Mouse (Mus musculus): ENCODE results near the gene Golt1b. TPM values are rescaled to one million over a fixed set of nuclear protein-coding genes. Genes with fewer than 3 reads are reported as not detected.
"Not testable (repeated sequence)": the region's sequence is repeated elsewhere in the genome, so short reads cannot be mapped to it uniquely, and the experiment has no call there.

The Golt1b gene
- polyA plus RNA-seq (2015; fragmentation: Nextera tagmentation; extraction: Ambion mirVana): 68.6 and 75.9 TPM in 2 replicates

DNA sequence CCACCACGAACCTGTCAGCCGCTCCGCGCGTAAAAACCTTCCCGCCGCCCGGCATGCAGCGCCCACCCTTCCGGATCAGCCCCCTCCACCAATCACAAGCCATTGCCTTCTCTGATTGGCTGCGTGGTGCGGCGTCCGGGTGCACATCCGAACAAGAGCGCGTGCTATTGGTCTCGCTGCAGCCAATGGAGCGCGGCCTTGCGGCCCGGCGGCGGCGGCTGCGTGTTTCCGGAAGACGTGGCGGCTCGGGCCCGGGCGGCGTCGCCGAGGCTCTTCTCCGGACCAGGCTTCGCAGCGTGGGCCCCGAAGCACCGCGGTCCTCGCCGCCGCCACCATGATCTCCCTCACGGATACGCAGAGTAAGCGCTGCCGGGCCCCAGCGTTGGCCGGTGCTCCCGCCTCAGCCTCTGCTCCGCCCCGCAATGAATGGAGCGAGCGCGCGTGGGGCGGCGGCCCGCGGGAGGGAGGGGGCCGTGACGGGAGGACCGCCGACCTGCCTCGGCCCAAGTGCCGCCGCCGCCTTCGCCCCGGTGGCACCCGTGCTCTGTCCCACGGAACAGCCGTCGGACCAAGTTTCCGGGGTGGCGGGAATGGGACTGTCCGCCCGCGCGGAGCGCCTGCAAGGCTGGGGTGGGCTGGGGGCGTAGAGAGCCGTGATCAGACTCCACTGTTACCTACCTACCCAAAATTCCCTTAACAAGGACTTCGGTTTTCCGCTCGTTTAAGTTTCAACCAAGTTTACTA is at the start of gene Golt1b, which contains the start of gene Recql:
Gene Golt1b, plus strand, starts transcription at position 211 of the 744 bp plus-strand sequence.
Gene Recql, minus strand, starts transcription at position 77 of the 744 bp plus-strand sequence.
- no peaks in the 10 kb centered on the region for H3K36me3 ChIP-seq (ENCODE audit: control insufficient read depth, insufficient read depth, low read length)
- peak within 1 kb of the TSS; percentile 87 for H3K9ac ChIP-seq (ENCODE audit: low read depth, low read length)
- WGBS: under 1% methylated on average over 78 of the region's 87 CpGs
- no peaks in the 10 kb centered on the region for H3K9me3 ChIP-seq (ENCODE audit: control insufficient read depth, low read length)
- no peaks in the 10 kb centered on the region for H3K27me3 ChIP-seq (replicated peaks; ENCODE audit: control insufficient read depth, insufficient read depth, low read length)
- H3K4me3 ChIP-seq (ENCODE audit: low read length): peak within 1 kb of the TSS; percentile 91
- H3K4me1 ChIP-seq (ENCODE audit: control insufficient read depth, insufficient read depth, low read depth, low read length): peaks cover 17% of the 10 kb centered on the region
- H3K4me2 ChIP-seq (ENCODE audit: low read length): peak within 1 kb of the TSS; percentile 90
- ATAC-seq: peak; percentile 100
- peak within 1 kb of the TSS; percentile 51; the same call in 1 of the 2 replicates for H3K27ac ChIP-seq (ENCODE audit: low read depth, low read length)

- Histone ChIP-seq H3K4me1 (ENCODE audit: control insufficient read depth, insufficient read depth, low read depth, low read length) (no peaks in the 10 kb centered on the region), H3K27me3 (replicated peaks; ENCODE audit: control insufficient read depth, insufficient read depth, low read length) (no peaks in the 10 kb centered on the region), H3K4me2 (ENCODE audit: low read length) (no peak overlapping the region), H3K4me3 (ENCODE audit: low read length) (no peak overlapping the region), H3K9ac (ENCODE audit: low read depth, low read length) (no peak overlapping the region), H3K9me3 (ENCODE audit: control insufficient read depth, low read length) (no peaks in the 10 kb centered on the region), H3K27ac (ENCODE audit: low read depth, low read length) (no peak overlapping the region), H3K36me3 (ENCODE audit: control insufficient read depth, insufficient read depth, low read length) (no peaks in the 10 kb centered on the region)
- WGBS: 77% methylated on average over 2 of the region's 2 CpGs
- no peak for ATAC-seq
Measured at GRCm38 (mm10) chr6:142338961-142339360, 48.1 kb upstream of the Golt1b start.

GRCm38 (mm10) chr6:142339576-142339975 is 47.4 kb upstream of the Golt1b start:
- H3K9ac ChIP-seq (ENCODE audit: low read depth, low read length): no peak overlapping the region
- ATAC-seq: no peak
- no peaks in the 10 kb centered on the region for H3K9me3 ChIP-seq (ENCODE audit: control insufficient read depth, low read length)
- no peak overlapping the region for H3K4me2 ChIP-seq (ENCODE audit: low read length)
- H3K4me1 ChIP-seq (ENCODE audit: control insufficient read depth, insufficient read depth, low read depth, low read length): no peaks in the 10 kb centered on the region
- H3K27ac ChIP-seq (ENCODE audit: low read depth, low read length): no peak overlapping the region
- H3K4me3 ChIP-seq (ENCODE audit: low read length): no peak overlapping the region
- H3K36me3 ChIP-seq (ENCODE audit: control insufficient read depth, insufficient read depth, low read length): no peaks in the 10 kb centered on the region
- no peaks in the 10 kb centered on the region for H3K27me3 ChIP-seq (replicated peaks; ENCODE audit: control insufficient read depth, insufficient read depth, low read length)
- 49% methylated on average over 2 of the region's 2 CpGs for WGBS

- no peak overlapping the region for H3K4me2 ChIP-seq (ENCODE audit: low read length)
- no peak overlapping the region for H3K4me3 ChIP-seq (ENCODE audit: low read length)
- H3K36me3 ChIP-seq (ENCODE audit: control insufficient read depth, insufficient read depth, low read length): 0 out of 2 replicates have a peak, but pooled peaks cover under 1% of the 10 kb centered on the region
- no peak overlapping the region for H3K9ac ChIP-seq (ENCODE audit: low read depth, low read length)
- WGBS: 75% methylated on average over 2 of the region's 2 CpGs
- no peak overlapping the region for H3K27ac ChIP-seq (ENCODE audit: low read depth, low read length)
- peaks cover 6% of the 10 kb centered on the region for H3K4me1 ChIP-seq (ENCODE audit: control insufficient read depth, insufficient read depth, low read depth, low read length)
- H3K27me3 ChIP-seq (replicated peaks; ENCODE audit: control insufficient read depth, insufficient read depth, low read length): no peaks in the 10 kb centered on the region
- ATAC-seq: no peak
- no peaks in the 10 kb centered on the region for H3K9me3 ChIP-seq (ENCODE audit: control insufficient read depth, low read length)
Measured at GRCm38 (mm10) chr6:142343561-142343960, 43.5 kb upstream of the Golt1b start.

- peaks cover 6% of the 10 kb centered on the region for H3K4me1 ChIP-seq (ENCODE audit: control insufficient read depth, insufficient read depth, low read depth, low read length)
- no peaks in the 10 kb centered on the region for H3K9me3 ChIP-seq (ENCODE audit: control insufficient read depth, low read length)
- peak within 1 kb of the TSS; percentile 89 for H3K27ac ChIP-seq (ENCODE audit: low read depth, low read length)
- peak within 1 kb of the TSS; percentile 66 for H3K4me2 ChIP-seq (ENCODE audit: low read length)
- ATAC-seq: peak; percentile 97
- H3K9ac ChIP-seq (ENCODE audit: low read depth, low read length): peak within 1 kb of the TSS; percentile 83
- H3K36me3 ChIP-seq (ENCODE audit: control insufficient read depth, insufficient read depth, low read length): peaks cover 13% of the 10 kb centered on the region; the same call in 1 of the 2 replicates
- H3K27me3 ChIP-seq (replicated peaks; ENCODE audit: control insufficient read depth, insufficient read depth, low read length): no peaks in the 10 kb centered on the region
- H3K4me3 ChIP-seq (ENCODE audit: low read length): peak within 1 kb of the TSS; percentile 84
- under 1% methylated on average over 48 of the region's 48 CpGs for WGBS
Measured at GRCm38 (mm10) chr6:142345440-142346038, 41.5 kb upstream of the Golt1b start, which contains the start of gene Pyroxd1. Gene Pyroxd1 (plus strand): TSS chr6:142345654.

GRCm38 (mm10) chr6:142346181-142347110 is 40.6 kb upstream of the Golt1b start:
- no peaks in the 10 kb centered on the region for H3K27me3 ChIP-seq (replicated peaks; ENCODE audit: control insufficient read depth, insufficient read depth, low read length)
- H3K27ac ChIP-seq (ENCODE audit: low read depth, low read length): no peak overlapping the region; the same call in 1 of the 2 replicates
- no peaks in the 10 kb centered on the region for H3K9me3 ChIP-seq (ENCODE audit: control insufficient read depth, low read length)
- H3K9ac ChIP-seq (ENCODE audit: low read depth, low read length): peak overlapping the region; percentile 83; the same call in 1 of the 2 replicates
- ATAC-seq: no peak
- H3K4me1 ChIP-seq (ENCODE audit: control insufficient read depth, insufficient read depth, low read depth, low read length): peaks cover 6% of the 10 kb centered on the region
- H3K4me2 ChIP-seq (ENCODE audit: low read length): peak overlapping the region; percentile 59
- H3K4me3 ChIP-seq (ENCODE audit: low read length): peak overlapping the region; percentile 84
- 60% methylated on average over 12 of the region's 12 CpGs for WGBS
- peaks cover 15% of the 10 kb centered on the region; the same call in 1 of the 2 replicates for H3K36me3 ChIP-seq (ENCODE audit: control insufficient read depth, insufficient read depth, low read length)

DNA sequence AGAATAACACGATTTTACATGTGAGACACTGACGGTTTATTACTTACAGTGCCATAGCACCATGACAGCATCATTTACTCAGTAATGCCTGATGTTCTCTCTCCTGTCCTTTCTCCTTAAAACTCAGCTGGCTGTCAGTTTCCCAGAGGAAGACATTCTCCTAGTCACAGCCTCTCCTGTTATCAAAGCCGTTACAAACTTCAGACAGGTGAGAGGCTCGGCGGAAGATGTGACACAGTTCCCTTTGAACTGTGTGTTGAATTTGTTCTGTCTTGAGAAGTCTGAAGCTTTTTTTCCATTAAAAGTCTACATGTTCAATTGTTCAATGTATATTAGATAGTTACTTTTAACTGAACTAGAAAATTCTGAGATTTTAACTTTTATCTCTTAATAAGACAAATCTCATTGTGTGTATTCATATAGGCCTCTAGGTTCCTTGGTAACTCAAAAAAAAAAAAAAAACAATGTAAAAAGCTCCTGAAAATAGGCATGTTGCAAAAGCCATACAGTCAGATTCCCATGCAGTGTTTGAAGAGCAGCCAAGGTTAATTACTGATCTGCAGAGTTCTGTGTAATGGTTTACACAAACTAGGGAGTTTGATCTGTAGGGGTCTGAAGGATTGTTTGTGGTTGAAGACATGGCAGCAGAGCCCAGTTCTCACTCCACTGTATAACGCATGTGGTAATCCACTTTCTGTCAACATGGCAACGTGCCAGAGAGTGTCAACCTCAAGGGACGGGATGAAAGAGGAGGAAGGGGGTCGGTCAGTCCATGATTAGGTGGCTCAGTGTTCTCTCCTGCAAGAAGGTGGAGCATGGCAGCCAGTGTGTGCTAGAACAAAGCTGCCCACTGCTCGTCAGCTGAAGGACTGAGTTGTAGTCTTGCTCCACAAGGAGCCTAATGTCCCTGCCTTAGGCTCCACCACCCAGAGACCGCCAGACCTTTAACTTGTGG is 39.3 kb upstream of the Golt1b start:
- H3K9ac ChIP-seq (ENCODE audit: low read depth, low read length): no peak overlapping the region
- WGBS: 80% methylated on average over 11 of the region's 11 CpGs
- no peak overlapping the region for H3K4me3 ChIP-seq (ENCODE audit: low read length)
- no peak overlapping the region for H3K27ac ChIP-seq (ENCODE audit: low read depth, low read length)
- ATAC-seq: no peak
- no peaks in the 10 kb centered on the region for H3K9me3 ChIP-seq (ENCODE audit: control insufficient read depth, low read length)
- no peaks in the 10 kb centered on the region for H3K27me3 ChIP-seq (replicated peaks; ENCODE audit: control insufficient read depth, insufficient read depth, low read length)
- peaks cover 6% of the 10 kb centered on the region for H3K4me1 ChIP-seq (ENCODE audit: control insufficient read depth, insufficient read depth, low read depth, low read length)
- no peak overlapping the region for H3K4me2 ChIP-seq (ENCODE audit: low read length)
- H3K36me3 ChIP-seq (ENCODE audit: control insufficient read depth, insufficient read depth, low read length): peaks cover 18% of the 10 kb centered on the region

GRCm38 (mm10) chr6:142352099-142352498 is 34.9 kb upstream of the Golt1b start:
- 93% methylated on average over 3 of the region's 3 CpGs for WGBS
- H3K36me3 ChIP-seq (ENCODE audit: control insufficient read depth, insufficient read depth, low read length): peaks cover 36% of the 10 kb centered on the region

More at GRCm38 (mm10) chr6:142352099-142352498, 34.9 kb upstream of the Golt1b start:
- not testable (repeated sequence) for H3K9ac ChIP-seq (ENCODE audit: low read depth, low read length); H3K27ac ChIP-seq (ENCODE audit: low read depth, low read length); H3K4me2 ChIP-seq (ENCODE audit: low read length); H3K27me3 ChIP-seq (replicated peaks; ENCODE audit: control insufficient read depth, insufficient read depth, low read length); H3K4me1 ChIP-seq (ENCODE audit: control insufficient read depth, insufficient read depth, low read depth, low read length); ATAC-seq; H3K4me3 ChIP-seq (ENCODE audit: low read length); H3K9me3 ChIP-seq (ENCODE audit: control insufficient read depth, low read length)

Data from hindbrain, embryonic 16.5 days (tissue).